Mouse (Mus musculus) kidney, postnatal 10 days (tissue): ENCODE data around the gene Usp27x.
A peak's percentile ranks its signal among the peaks of the same experiment; 100 is the strongest.

Source experiments
- DNase-seq: peaks from one replicate; pipeline ENCODE4 v3.0.0; 2021; ENCODE audit warnings: mixed read lengths

The Usp27x gene

DNA sequence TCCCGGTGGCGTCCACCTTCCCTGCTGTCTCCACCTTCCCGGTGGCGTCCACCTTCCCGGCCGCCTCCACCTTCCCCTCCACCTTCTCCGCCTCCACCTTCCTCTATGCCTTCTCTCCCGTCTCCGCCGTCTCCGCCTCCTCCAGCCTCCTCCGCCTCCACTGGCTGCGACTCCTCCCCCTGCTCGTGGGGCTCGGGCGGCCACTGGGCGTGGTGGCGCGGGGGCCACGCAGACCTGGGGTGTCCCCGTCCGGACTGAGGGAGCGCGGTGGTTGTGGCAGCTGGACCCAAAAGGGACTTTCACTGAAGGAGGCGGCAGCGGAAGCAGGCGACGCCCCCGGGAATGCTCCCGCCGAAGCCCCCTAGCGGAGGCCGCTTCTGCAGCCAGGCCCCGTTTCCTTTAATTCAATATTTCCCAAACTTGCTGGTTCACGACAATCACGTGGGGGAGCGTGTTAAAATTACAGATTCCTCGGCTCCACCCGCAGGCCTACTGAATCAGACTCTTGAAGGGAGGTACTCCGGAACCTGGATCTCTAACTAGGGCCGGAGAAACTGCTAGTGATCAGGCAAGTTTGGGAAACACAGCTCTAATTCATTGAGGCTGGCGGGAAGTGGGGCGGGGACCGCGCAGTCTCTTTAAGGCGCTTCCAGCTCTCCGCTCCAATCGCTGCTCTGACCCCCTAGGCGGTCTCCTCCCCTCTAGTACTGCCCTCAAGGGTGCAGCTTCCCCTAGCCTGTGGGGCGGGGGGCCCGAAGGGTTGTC lies at the start of gene Usp27x:
Gene Usp27x (minus strand): TSS at position 115 of the 765 bp plus-strand sequence.
- peak; percentile 79 for DNase-seq

GRCm38 (mm10) chrX:7422691-7423111 lies 47.1 kb upstream of the Usp27x start:
- peak; percentile 83 for DNase-seq

DNA sequence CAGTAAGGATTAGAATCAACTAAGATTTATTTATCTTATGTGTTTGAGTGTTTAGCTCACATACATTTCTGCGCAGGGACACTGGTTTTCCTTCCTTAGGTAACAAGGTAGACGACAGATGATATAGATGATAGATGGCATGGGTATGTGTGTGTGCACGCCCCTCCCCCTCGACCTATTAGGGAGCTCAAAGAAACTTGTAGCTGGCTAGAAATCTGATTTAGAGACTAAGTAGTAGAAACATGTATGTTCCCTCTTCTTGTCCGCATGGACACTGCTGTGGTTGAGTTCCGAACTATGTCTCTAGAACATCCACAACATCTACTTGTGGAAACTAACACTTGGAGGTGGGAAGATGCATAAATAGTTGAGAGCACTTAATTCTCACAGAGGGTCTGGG lies 46.5 kb upstream of the Usp27x start:
- DNase-seq, result no peak

DNA sequence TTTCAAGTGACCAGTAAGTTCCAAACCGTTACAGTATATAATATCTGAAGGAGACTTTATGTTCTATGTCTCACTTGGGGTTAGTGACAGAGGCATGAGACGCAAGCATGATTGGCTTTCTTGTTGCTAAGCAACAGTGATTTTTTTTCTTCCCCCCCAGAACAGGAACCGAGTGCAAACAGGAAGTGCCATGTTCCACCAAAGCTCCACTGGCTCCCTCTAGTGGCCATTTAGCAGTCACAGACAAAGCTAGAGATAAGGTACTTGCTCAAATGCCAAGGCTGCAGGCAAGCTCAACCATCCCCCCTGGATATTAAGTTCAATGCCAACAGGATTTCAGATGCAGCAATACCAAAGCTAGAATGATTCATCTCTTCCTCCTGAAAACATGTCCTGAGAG lies 45.4 kb upstream of the Usp27x start:
- DNase-seq, result peak; percentile 80

DNA sequence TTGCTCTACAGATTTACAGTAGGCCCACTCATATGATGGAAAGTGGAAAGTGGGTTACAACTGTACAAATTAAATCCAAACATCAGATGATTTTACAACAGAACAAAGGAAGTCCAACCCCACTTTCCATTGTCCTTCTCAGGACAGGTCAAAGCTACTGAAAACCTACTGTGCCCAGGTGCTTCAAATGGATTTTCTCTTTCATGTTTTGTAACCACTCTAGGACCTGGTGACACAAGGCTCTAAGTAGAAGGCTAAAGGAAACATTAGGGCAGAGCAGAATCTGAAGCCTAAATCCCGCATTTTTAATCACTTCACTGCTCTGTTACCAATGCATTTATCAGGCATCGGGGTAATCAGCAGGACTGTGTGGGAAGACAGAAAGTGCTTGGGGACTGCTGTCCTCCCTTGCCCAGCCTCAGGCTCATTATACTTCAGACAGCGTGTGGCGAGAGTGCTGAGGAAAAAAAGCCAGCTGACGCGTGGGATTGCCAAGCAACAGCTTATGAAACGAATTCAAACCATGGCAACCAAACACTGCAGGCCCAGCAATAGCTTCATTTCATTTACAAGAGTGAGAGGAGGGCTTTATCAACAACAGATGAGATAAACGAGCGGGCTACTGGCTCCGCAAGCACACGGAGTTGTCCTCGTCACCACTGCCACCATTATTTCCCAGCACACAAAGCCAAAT lies 40.7 kb upstream of the Usp27x start:
- DNase-seq, result peak; percentile 17

- no peak for DNase-seq
Observed at GRCm38 (mm10) chrX:7415308-7415707, 39.7 kb upstream of the Usp27x start.

DNA sequence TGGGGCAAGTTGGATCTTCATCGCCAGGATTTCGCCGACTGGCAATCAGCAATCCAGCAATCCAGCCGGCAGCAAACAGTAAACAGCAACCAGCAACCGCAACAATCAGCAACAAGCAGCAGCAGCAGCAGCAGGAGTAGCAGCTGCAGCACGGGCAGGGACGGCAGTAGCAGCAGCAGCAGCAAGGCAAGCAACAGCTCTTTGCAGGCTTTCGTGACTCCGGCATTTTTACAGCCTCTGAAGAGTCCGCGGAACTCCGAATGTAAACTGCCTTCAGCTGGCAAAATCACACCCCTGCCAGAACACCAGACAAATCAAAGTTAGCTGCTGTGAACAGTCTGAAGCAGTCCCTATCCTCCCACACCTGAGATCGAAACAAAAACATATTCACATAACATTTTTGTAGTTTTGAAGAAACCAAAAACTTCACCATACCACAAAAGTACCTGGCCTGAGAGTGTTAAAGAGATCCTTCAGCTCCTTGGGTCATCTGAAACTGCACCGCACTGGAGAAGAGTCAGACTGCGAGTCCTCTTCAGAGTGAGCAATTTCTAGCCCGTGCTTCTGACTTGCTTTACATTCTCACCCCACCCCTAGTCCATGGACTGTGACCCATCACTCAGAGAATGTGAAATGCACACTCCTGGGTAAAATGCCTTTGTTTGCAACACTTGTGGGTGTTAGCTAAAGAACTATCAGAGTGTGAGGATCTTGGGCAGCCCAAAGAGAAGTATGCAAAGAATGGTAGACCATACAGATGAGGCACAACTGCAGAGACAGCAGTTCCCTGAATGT lies 36.8 kb upstream of the Usp27x start:
- DNase-seq, result no peak

GRCm38 (mm10) chrX:7376586-7376985 lies 956 bp upstream of the Usp27x start:
- peak; percentile 7 for DNase-seq

GRCm38 (mm10) chrX:7375322-7375715 lies 311 bp downstream of the Usp27x start:
- no peak for DNase-seq

DNA sequence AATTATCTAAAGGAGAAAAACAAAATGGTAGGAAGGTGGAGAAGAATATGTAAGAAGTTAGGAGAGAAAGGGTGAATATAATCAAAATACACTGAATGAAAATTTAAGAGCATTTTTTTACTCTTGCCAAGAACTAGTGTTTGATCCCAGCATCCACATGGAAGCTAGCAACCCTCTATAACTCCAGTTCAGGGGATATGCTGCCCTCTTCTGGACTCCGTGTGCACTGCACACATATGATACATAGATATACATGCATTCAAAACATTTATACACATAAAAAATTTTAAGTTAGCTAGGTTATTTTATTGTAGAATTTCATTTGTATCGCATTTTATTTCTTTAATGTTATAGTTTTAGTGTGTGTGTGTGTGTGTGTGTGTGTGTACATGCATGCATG lies 50.2 kb downstream of the Usp27x start:
- no peak for DNase-seq

DNA sequence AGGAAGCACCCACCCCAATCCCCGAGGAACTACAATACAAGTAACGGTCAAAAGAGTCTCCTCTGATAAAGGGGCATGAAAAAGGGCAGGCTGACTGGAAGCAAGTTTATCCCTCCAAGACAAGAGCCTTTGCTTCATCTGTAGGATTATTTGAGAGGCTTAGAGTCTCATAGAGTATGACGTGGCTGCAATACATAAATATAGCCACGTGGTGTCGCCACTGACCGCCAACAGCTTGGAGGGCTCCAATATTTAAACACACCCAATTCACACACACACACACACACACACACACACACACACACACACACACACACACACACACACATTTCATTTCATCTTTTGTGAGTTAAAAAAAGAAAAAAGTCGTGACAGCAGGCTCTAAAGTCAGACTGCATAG lies 53.3 kb downstream of the Usp27x start:
- peak; percentile 77 for DNase-seq
